Mouse (Mus musculus) CH12.LX (cell line): ENCODE data around the gene Helb.

Experiments
- CTCF ChIP-seq, 2 experiments: IDR thresholded peaks in 1 of 2; conservative IDR thresholded peaks in 1 of 2; 2 replicates each; pipeline ENCODE4 v1.5.1; 2011 to 2012; ENCODE audit warnings: low read depth in 2 of 2, low read length in 2 of 2, improper control_type of control experiment in 1 of 2, inconsistent platforms in 1 of 2, mild to moderate bottlenecking in 1 of 2, moderate library complexity in 1 of 2
- EP300 ChIP-seq: IDR thresholded peaks from 2 replicates; pipeline ENCODE4 v1.6.1; 2011; ENCODE audit warnings: low read length, improper control_type of control experiment
- MAFK ChIP-seq: IDR thresholded peaks from 2 replicates; pipeline ENCODE4 v1.6.1; 2011; ENCODE audit warnings: low read length, improper control_type of control experiment; ENCODE audit not compliant: insufficient replicate concordance
- MAX ChIP-seq: IDR thresholded peaks from 2 replicates; pipeline ENCODE4 v1.6.1; 2011; ENCODE audit warnings: low read length, improper control_type of control experiment
- NELFE ChIP-seq: IDR thresholded peaks from 2 replicates; pipeline ENCODE4 v1.6.1; 2011; ENCODE audit warnings: low read depth, low read length, improper control_type of control experiment
- POLR2A ChIP-seq: IDR thresholded peaks from 2 replicates; pipeline ENCODE4 v1.6.1; 2011; ENCODE audit warnings: low read depth, mild to moderate bottlenecking, improper control_type of control experiment, low read length
- RCOR1 ChIP-seq: conservative IDR thresholded peaks from 2 replicates; pipeline ENCODE4 v1.6.1; 2012; ENCODE audit warnings: low read depth, mild to moderate bottlenecking, inconsistent platforms, low read length, improper control_type of control experiment
- TCF12 ChIP-seq: IDR thresholded peaks from 2 replicates; pipeline ENCODE4 v1.6.1; 2014; ENCODE audit warnings: low read depth, mild to moderate bottlenecking, inconsistent platforms, low read length, improper control_type of control experiment

GRCm38 (mm10) chr10:120125465-120125857, 12.7 kb upstream of the Helb start:
- no peak for TF ChIP-seq EP300
- no peak for TF ChIP-seq MAX
- no peak for TF ChIP-seq CTCF (conservative IDR thresholded peaks at IDR 0.05 in 1 of 2, IDR thresholded peaks at IDR 0.05 in 1 of 2; ENCODE audit: low read depth in 2 of 2, low read length in 2 of 2)
- TF ChIP-seq MAFK, result no peak
- no peak for TF ChIP-seq POLR2A
- TF ChIP-seq NELFE, result no peak
- no peak for TF ChIP-seq RCOR1
- no peak for TF ChIP-seq TCF12
